Mouse (Mus musculus): ENCODE results near the gene Rela. TPM values are rescaled to one million over a fixed set of nuclear protein-coding genes. Genes with fewer than 3 reads are reported as not detected.

Rela gene
- polyA plus RNA-seq, 1 experiment from 2014 or later, result 39.6 TPM

GRCm38 (mm10) chr19:5660942-5661751 lies 23.9 kb downstream of the Rela start:
- H3K4me3 ChIP-seq, result peak overlapping the region; percentile 60
- H3K27ac ChIP-seq, result peak overlapping the region; percentile 65
- peaks cover 65% of the 10 kb centered on the region for H3K36me3 ChIP-seq
- peaks cover 5% of the 10 kb centered on the region for H3K27me3 ChIP-seq (ENCODE audit: low read depth, poor library complexity, severe bottlenecking)
- DNase-seq (ENCODE audit: low spot score), result no peak
- H3K9me3 ChIP-seq (replicated peaks), result no peaks in the 10 kb centered on the region
- 83% methylated on average over 16 of the region's 16 CpGs for WGBS
- peaks cover 57% of the 10 kb centered on the region for H3K4me1 ChIP-seq

- Histone ChIP-seq H3K36me3 (peaks cover 65% of the 10 kb centered on the region), H3K27ac (peak overlapping the region; percentile 86), H3K4me1 (peaks cover 54% of the 10 kb centered on the region), H3K9me3 (replicated peaks) (no peaks in the 10 kb centered on the region), H3K27me3 (ENCODE audit: low read depth, poor library complexity, severe bottlenecking) (no peaks in the 10 kb centered on the region), H3K4me3 (peak overlapping the region; percentile 60)
- no peak for DNase-seq (ENCODE audit: low spot score)
- 82% methylated on average over 8 of the region's 8 CpGs for WGBS
Observed at GRCm38 (mm10) chr19:5662310-5662709, 25.0 kb downstream of the Rela start.

- Histone ChIP-seq H3K9me3 (replicated peaks) (no peaks in the 10 kb centered on the region), H3K4me3 (peak within 1 kb of the TSS; percentile 60), H3K27ac (peak within 1 kb of the TSS; percentile 86), H3K4me1 (peaks cover 54% of the 10 kb centered on the region), H3K27me3 (ENCODE audit: low read depth, poor library complexity, severe bottlenecking) (no peaks in the 10 kb centered on the region), H3K36me3 (peaks cover 66% of the 10 kb centered on the region)
- WGBS, result under 1% methylated on average over 32 of the region's 32 CpGs
- peak; percentile 91 for DNase-seq (ENCODE audit: low spot score)
Observed at GRCm38 (mm10) chr19:5662981-5663913, 26.0 kb downstream of the Rela start, which contains the start of gene Sipa1. TSS of gene Sipa1 (minus strand) at chr19:5663707.

- Histone ChIP-seq H3K9me3 (replicated peaks) (no peaks in the 10 kb centered on the region), H3K36me3 (peaks cover 69% of the 10 kb centered on the region), H3K4me1 (peaks cover 54% of the 10 kb centered on the region), H3K27me3 (ENCODE audit: low read depth, poor library complexity, severe bottlenecking) (no peaks in the 10 kb centered on the region), H3K27ac (0 out of 2 replicates have a peak overlapping the region, but pooled peaks have one; percentile 21), H3K4me3 (no peak overlapping the region)
- 95% methylated on average over 10 of the region's 10 CpGs for WGBS
- DNase-seq (ENCODE audit: low spot score), result no peak
Observed at GRCm38 (mm10) chr19:5664669-5665257, 27.5 kb downstream of the Rela start.

GRCm38 (mm10) chr19:5665465-5665864 lies 28.2 kb downstream of the Rela start:
- 85% methylated on average over 15 of the region's 15 CpGs for WGBS
- DNase-seq (ENCODE audit: low spot score), result no peak

GRCm38 (mm10) chr19:5666386-5666785 lies 29.1 kb downstream of the Rela start:
- 95% methylated on average over 18 of the region's 18 CpGs for WGBS
- Histone ChIP-seq H3K27ac (no peak overlapping the region), H3K4me3 (0 out of 2 replicates have a peak overlapping the region, but pooled peaks have one; percentile 4), H3K9me3 (replicated peaks) (no peaks in the 10 kb centered on the region), H3K27me3 (ENCODE audit: low read depth, poor library complexity, severe bottlenecking) (no peaks in the 10 kb centered on the region), H3K4me1 (peaks cover 40% of the 10 kb centered on the region), H3K36me3 (peaks cover 70% of the 10 kb centered on the region)
- DNase-seq (ENCODE audit: low spot score), result no peak

More at GRCm38 (mm10) chr19:5665465-5665864, 28.2 kb downstream of the Rela start:
- Histone ChIP-seq H3K4me3 (0 out of 2 replicates have a peak overlapping the region, but pooled peaks have one; percentile 4), H3K27me3 (ENCODE audit: low read depth, poor library complexity, severe bottlenecking) (no peaks in the 10 kb centered on the region), H3K36me3 (peaks cover 69% of the 10 kb centered on the region), H3K4me1 (peaks cover 49% of the 10 kb centered on the region), H3K27ac (0 out of 2 replicates have a peak overlapping the region, but pooled peaks have one; percentile 21), H3K9me3 (replicated peaks) (no peaks in the 10 kb centered on the region)

GRCm38 (mm10) chr19:5668372-5668771 lies 31.1 kb downstream of the Rela start:
- H3K9me3 ChIP-seq (replicated peaks), result no peaks in the 10 kb centered on the region
- H3K27ac ChIP-seq, result no peak overlapping the region
- DNase-seq (ENCODE audit: low spot score), result no peak
- peaks cover 90% of the 10 kb centered on the region for H3K36me3 ChIP-seq
- WGBS, result 92% methylated on average over 4 of the region's 4 CpGs
- no peak overlapping the region for H3K4me3 ChIP-seq
- H3K4me1 ChIP-seq, result peaks cover 20% of the 10 kb centered on the region
- H3K27me3 ChIP-seq (ENCODE audit: low read depth, poor library complexity, severe bottlenecking), result no peaks in the 10 kb centered on the region

GRCm38 (mm10) chr19:5680432-5680831 lies 43.1 kb downstream of the Rela start:
- no peak for DNase-seq (ENCODE audit: low spot score)
- no peaks in the 10 kb centered on the region for H3K9me3 ChIP-seq (replicated peaks)
- no peak overlapping the region for H3K27ac ChIP-seq
- 82% methylated on average over 4 of the region's 4 CpGs for WGBS
- H3K4me1 ChIP-seq, result no peaks in the 10 kb centered on the region
- H3K27me3 ChIP-seq (ENCODE audit: low read depth, poor library complexity, severe bottlenecking), result no peaks in the 10 kb centered on the region
- no peak overlapping the region for H3K4me3 ChIP-seq
- peaks cover 97% of the 10 kb centered on the region for H3K36me3 ChIP-seq

GRCm38 (mm10) chr19:5684236-5684635 lies 47.0 kb downstream of the Rela start:
- Histone ChIP-seq H3K4me3 (no peak overlapping the region), H3K4me1 (peaks cover 18% of the 10 kb centered on the region), H3K9me3 (replicated peaks) (no peaks in the 10 kb centered on the region), H3K36me3 (peaks cover 83% of the 10 kb centered on the region), H3K27me3 (ENCODE audit: low read depth, poor library complexity, severe bottlenecking) (no peaks in the 10 kb centered on the region), H3K27ac (no peak overlapping the region)
- DNase-seq (ENCODE audit: low spot score), result no peak
- WGBS, result 91% methylated on average over 12 of the region's 12 CpGs

- no peak overlapping the region for H3K4me3 ChIP-seq
- 94% methylated on average over 13 of the region's 13 CpGs for WGBS
Observed at GRCm38 (mm10) chr19:5684985-5685384, 47.7 kb downstream of the Rela start.

GRCm38 (mm10) chr19:5685431-5685830 lies 48.1 kb downstream of the Rela start:
- Histone ChIP-seq H3K27ac (no peak overlapping the region), H3K4me3 (no peak overlapping the region), H3K36me3 (peaks cover 77% of the 10 kb centered on the region), H3K9me3 (replicated peaks) (no peaks in the 10 kb centered on the region), H3K4me1 (peaks cover 24% of the 10 kb centered on the region), H3K27me3 (ENCODE audit: low read depth, poor library complexity, severe bottlenecking) (no peaks in the 10 kb centered on the region)
- DNase-seq (ENCODE audit: low spot score), result no peak
- 94% methylated on average over 19 of the region's 19 CpGs for WGBS

More at GRCm38 (mm10) chr19:5684985-5685384, 47.7 kb downstream of the Rela start:
- Histone ChIP-seq H3K36me3 (peaks cover 77% of the 10 kb centered on the region), H3K9me3 (replicated peaks) (no peaks in the 10 kb centered on the region), H3K4me1 (peaks cover 19% of the 10 kb centered on the region), H3K27me3 (ENCODE audit: low read depth, poor library complexity, severe bottlenecking) (no peaks in the 10 kb centered on the region), H3K27ac (no peak overlapping the region)
- DNase-seq (ENCODE audit: low spot score), result no peak

GRCm38 (mm10) chr19:5685861-5686260 lies 48.6 kb downstream of the Rela start:
- Histone ChIP-seq H3K27me3 (ENCODE audit: low read depth, poor library complexity, severe bottlenecking) (no peaks in the 10 kb centered on the region), H3K9me3 (replicated peaks) (no peaks in the 10 kb centered on the region), H3K36me3 (peaks cover 77% of the 10 kb centered on the region), H3K4me3 (no peak overlapping the region; the same call in 1 of the 2 replicates), H3K27ac (no peak overlapping the region), H3K4me1 (peaks cover 28% of the 10 kb centered on the region)
- WGBS, result 93% methylated on average over 11 of the region's 11 CpGs
- no peak for DNase-seq (ENCODE audit: low spot score)

Measured in limb, embryonic 10.5 days (tissue).